Mouse (Mus musculus): ENCODE measurements around the gene Nfib.

DNA sequence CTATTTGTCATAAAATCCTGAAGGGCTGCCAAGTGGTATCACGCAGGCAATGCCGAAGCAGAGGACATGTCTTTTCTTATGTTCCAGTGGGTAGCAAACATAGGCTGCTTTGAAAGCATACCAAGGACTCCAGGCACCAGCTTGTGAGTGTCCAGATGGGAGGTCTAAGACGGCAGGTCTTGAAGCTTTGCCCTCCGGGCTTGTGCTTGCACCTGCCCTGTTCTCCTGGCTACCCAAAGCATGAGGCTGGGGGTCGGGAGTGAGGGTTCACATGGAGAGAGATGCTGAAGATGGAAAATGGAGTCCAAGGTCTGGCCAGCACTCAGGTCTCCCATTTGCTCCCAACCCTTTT lies 61.8 kb downstream of the Nfib start:
- TF ChIP-seq CTCF (IDR thresholded peaks at IDR 0.05; ENCODE audit: borderline replicate concordance, control insufficient read depth, extremely low read depth, insufficient read depth, low read length, poor library complexity) (no peak), POLR2A (IDR thresholded peaks at IDR 0.05; ENCODE audit: control insufficient read depth, extremely low read depth, insufficient read depth, low read length, poor library complexity) (no peak)

All from thymus, adult 2 months (tissue).